Mouse (Mus musculus) limb, embryonic 15.5 days (tissue): ENCODE measurements around the gene Rhox2a. TPM values are rescaled to one million over a fixed set of nuclear protein-coding genes. Genes with fewer than 3 reads are reported as not detected.
"Not testable (repeated sequence)": the region's sequence is repeated elsewhere in the genome, so short reads cannot be mapped to it uniquely, and the experiment has no call there.

Experiments
- ATAC-seq: fragments of 200-750 bp; cut with Nextera tagmentation; 2 replicates; pipeline ENCODE4 v1.8.0; 2017; ENCODE audit warnings: low read depth, moderate TSS enrichment; ENCODE audit not compliant: insufficient number of reproducible peaks, low FRiP score, low TSS enrichment
- H3K27ac ChIP-seq: fragments of 300-500 bp; sonication (generic); 2 replicates; pipeline ENCODE4 v1.5.1; 2015; ENCODE audit warnings: moderate library complexity, mild to moderate bottlenecking, inconsistent platforms
- H3K27me3 ChIP-seq: fragments of 300-500 bp; sonication (generic); 2 replicates; pipeline ENCODE4 v1.6.1; 2015; ENCODE audit warnings: inconsistent platforms
- H3K36me3 ChIP-seq: fragments of 300-500 bp; sonication (generic); 2 replicates; pipeline ENCODE4 v1.6.1; 2015; ENCODE audit warnings: inconsistent platforms
- H3K4me1 ChIP-seq: fragments of 300-500 bp; sonication (generic); 2 replicates; pipeline ENCODE4 v1.6.1; 2015; ENCODE audit warnings: inconsistent platforms
- H3K4me2 ChIP-seq: fragments of 300-500 bp; sonication (generic); 2 replicates; pipeline ENCODE4 v1.6.1; 2015; ENCODE audit warnings: mild to moderate bottlenecking, inconsistent platforms
- H3K4me3 ChIP-seq: fragments of 300-500 bp; sonication (generic); 2 replicates; pipeline ENCODE4 v1.5.1; 2015; ENCODE audit warnings: mild to moderate bottlenecking, inconsistent platforms
- H3K9ac ChIP-seq: fragments of 300-500 bp; sonication (generic); 2 replicates; pipeline ENCODE4 v1.6.1; 2015; ENCODE audit warnings: inconsistent platforms
- H3K9me3 ChIP-seq: fragments of 300-500 bp; sonication (generic); 2 replicates; pipeline ENCODE4 v1.6.1; 2016; ENCODE audit warnings: inconsistent platforms
- WGBS: fragments of 180-500 bp; shearing (Covaris S2); methylation state at CpG from one replicate; pipeline ENCODE4 v1.1.7; 2015; 5-methylcytosine and 5-hydroxymethylcytosine counted together
- polyA plus RNA-seq: library from polyadenylated mRNA; unstranded; fragments of >200 nt; fragmentation: Nextera tagmentation; extraction: Ambion mirVana; gene quantifications from 2 replicates; pipeline ENCODE4 v1.2.1, GENCODE M21; 2015

Rhox2a gene
- polyA plus RNA-seq: not detected in 2 replicates

DNA sequence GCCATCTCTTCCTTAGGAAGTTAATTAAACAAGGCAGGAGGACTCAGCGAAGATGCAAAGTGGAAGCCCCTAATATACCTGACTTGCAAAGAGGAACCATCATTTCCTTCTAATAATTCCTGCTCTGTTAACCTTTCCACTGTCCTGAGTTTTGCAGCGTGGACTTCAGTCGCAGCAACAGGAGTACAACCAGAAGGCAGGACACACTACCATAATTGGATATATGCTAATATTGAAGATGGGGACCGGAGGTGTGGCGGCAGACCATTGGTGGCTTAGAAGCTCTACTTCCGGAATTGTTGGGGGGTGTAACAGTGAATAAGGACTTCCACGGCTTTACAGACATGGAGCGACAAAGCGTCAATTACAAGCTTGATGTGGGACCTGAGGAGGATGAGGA lies at the start of gene Rhox2a:
Gene Rhox2a, plus strand, starts transcription at position 301 of the 400 bp plus-strand sequence.
- H3K4me2 ChIP-seq, H3K9ac ChIP-seq, H3K4me3 ChIP-seq, ATAC-seq, H3K27ac ChIP-seq, H3K4me1 ChIP-seq, H3K27me3 ChIP-seq, H3K36me3 ChIP-seq, H3K9me3 ChIP-seq: not testable (repeated sequence)
- WGBS: 92% methylated on average over 2 of the region's 9 CpGs

DNA sequence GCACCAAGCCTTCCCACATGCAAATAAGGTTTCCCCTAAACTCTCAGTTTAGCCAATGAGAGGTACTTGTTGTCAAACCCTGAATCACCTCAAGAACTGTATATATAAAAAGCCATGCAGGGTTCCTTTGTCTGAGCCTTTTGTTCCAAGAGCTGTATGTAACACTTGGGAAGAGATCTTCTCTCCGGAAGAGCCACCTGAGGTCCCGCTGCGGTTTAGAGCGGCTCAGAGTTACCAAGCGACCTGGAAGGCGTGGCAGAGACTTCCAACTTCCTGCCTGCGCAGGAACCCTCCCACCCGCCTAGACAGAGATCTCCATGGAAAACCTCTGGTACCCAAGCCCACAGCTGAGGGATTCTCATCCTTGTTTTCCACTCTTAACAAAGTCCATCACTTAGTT lies 46.1 kb upstream of the Rhox2a start:
- no peaks in the 10 kb centered on the region for H3K36me3 ChIP-seq
- 69% methylated on average over 8 of the region's 8 CpGs for WGBS

DNA sequence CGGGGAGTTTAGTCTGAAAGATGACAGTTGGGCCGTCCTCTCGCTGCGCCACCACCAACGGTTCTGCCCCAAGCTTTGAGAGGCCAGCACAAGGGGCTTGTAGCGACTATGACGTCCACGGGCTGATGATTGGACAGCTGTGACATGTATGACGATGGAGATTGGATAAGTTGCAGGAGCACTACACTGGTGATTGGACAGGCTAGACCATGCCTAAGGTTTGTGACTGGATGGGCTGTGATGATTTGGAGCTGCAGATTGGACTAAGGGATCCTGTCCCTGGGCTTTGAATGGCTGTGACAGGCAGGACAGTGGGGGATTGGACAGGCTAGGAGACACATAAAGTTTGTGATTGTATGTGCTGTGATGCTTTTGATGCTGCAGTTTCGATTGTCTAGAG lies 33.8 kb upstream of the Rhox2a start, which contains the start of gene Gm9:
Gene Gm9, minus strand, starts transcription at position 101 of the 400 bp plus-strand sequence.
- Histone ChIP-seq H3K9me3 (no peaks in the 10 kb centered on the region), H3K36me3 (no peaks in the 10 kb centered on the region), H3K4me3 (no peak within 1 kb of the TSS), H3K9ac (no peak within 1 kb of the TSS), H3K4me2 (no peak within 1 kb of the TSS), H3K27me3 (no peaks in the 10 kb centered on the region), H3K27ac (no peak within 1 kb of the TSS), H3K4me1 (no peaks in the 10 kb centered on the region)
- ATAC-seq: no peak
- WGBS: 88% methylated on average over 10 of the region's 10 CpGs

More for the DNA sequence above, 46.1 kb upstream of the Rhox2a start:
- H3K4me1 ChIP-seq: no peaks in the 10 kb centered on the region
- H3K27me3 ChIP-seq: no peaks in the 10 kb centered on the region
- ATAC-seq: no peak
- H3K9me3 ChIP-seq: no peaks in the 10 kb centered on the region
- no peak overlapping the region for H3K27ac ChIP-seq
- no peak overlapping the region for H3K4me3 ChIP-seq
- no peak overlapping the region for H3K9ac ChIP-seq
- H3K4me2 ChIP-seq: no peak overlapping the region

DNA sequence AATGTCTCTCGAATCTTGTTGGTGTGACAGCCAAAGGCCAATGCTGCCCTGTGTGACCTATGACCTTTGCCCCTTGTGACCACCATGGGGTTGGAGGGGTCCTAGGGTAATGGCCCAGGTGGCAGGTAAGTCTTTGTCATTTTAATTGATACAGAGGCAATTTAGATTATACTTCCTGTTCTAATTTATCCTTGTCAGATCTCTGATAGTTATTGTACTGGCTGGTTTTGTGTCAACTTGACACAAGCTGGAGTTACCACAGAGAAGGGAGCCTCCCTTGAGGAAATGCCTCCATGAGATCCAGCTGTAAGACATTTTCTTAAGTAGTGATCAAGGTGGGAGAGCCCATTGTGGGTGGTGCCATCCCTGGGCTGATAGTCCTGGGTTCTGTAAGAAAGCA lies 22.6 kb upstream of the Rhox2a start, which contains the start of gene Rhox1:
Gene Rhox1, minus strand, starts transcription at position 101 of the 400 bp plus-strand sequence.
- not testable (repeated sequence) for H3K4me1 ChIP-seq, H3K4me2 ChIP-seq, H3K27ac ChIP-seq, H3K9me3 ChIP-seq, H3K9ac ChIP-seq, H3K4me3 ChIP-seq, H3K36me3 ChIP-seq, H3K27me3 ChIP-seq, ATAC-seq
- 58% methylated on average over 1 of the region's 1 CpGs for WGBS

DNA sequence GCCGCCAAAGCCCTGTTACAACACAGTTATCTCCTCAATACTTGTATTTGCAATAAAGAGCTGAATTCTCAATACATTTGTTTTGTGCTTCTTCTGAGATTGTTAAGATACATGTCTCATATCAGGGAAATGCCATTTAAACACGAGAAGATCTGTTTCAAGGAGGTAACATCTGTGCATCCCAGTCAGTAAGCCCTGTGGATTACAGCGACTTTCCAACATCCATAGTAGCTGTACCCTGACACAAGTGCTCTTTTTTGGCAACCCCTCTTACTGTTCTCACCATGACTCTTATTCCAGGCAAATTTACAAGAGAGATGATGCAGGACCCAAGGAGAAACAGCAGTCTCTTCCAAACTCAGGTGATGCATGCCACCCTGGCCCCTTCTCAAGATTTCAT lies 4.8 kb downstream of the Rhox2a start, which contains the start of gene Rhox3a:
Gene Rhox3a, plus strand, starts transcription at position 301 of the 400 bp plus-strand sequence.
- not testable (repeated sequence) for H3K9ac ChIP-seq, ATAC-seq, H3K36me3 ChIP-seq, H3K4me2 ChIP-seq, H3K9me3 ChIP-seq, H3K27me3 ChIP-seq, H3K27ac ChIP-seq, H3K4me3 ChIP-seq, H3K4me1 ChIP-seq
- WGBS: 93% methylated on average over 1 of the region's 3 CpGs

DNA sequence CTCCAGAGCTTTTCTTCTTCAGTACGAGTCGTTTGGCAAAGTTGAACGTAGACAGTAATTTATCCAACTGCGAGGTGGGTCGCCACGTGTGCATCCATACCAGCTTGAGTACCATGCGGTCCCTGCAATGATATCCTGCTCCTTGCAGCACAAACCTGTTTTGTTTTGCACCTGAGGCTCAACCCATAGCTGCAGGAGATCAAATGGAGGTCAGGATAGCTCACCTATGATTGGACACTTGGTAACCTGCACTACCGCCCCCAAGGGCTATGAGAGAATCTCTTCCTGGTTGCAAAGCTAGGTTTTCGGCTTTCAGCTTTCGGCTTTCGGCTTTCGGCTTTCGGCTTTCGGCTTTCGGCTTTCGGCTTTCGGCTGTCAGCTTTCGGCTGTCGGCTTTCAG lies 20.3 kb downstream of the Rhox2a start, which contains the start of gene Rhox4a:
Gene Rhox4a, plus strand, starts transcription at position 301 of the 400 bp plus-strand sequence.
- not testable (repeated sequence) for H3K9me3 ChIP-seq, H3K27ac ChIP-seq, ATAC-seq, H3K4me1 ChIP-seq, H3K27me3 ChIP-seq, H3K4me2 ChIP-seq, H3K4me3 ChIP-seq, H3K9ac ChIP-seq, H3K36me3 ChIP-seq
- WGBS: 95% methylated on average over 11 of the region's 19 CpGs

Other genes starting within 250 kb of the Rhox2a start
- not detected in 2 replicates for gene Sowahd, start 196.1 kb upstream of the Rhox2a start, polyA plus RNA-seq
- gene Rpl39, start 159.6 kb upstream of the Rhox2a start, polyA plus RNA-seq: 405 and 591 TPM in 2 replicates
- 14.9 and 15.0 TPM in 2 replicates for gene Upf3b, start 134.7 kb upstream of the Rhox2a start, polyA plus RNA-seq
- gene Nkap, start 118.2 kb upstream of the Rhox2a start, polyA plus RNA-seq: 13.8 and 14.4 TPM in 2 replicates
- not detected in 2 replicates for gene Akap14, start 76.1 kb upstream of the Rhox2a start, polyA plus RNA-seq
- 385 and 433 TPM in 2 replicates for gene Ndufa1, start 53.8 kb upstream of the Rhox2a start, polyA plus RNA-seq
- 12.5 and 12.6 TPM in 2 replicates for gene Rnf113a1, start 53.7 kb upstream of the Rhox2a start, polyA plus RNA-seq
- not detected in 2 replicates for gene Gm9, start 33.9 kb upstream of the Rhox2a start, polyA plus RNA-seq
- gene Rhox1, start 22.7 kb upstream of the Rhox2a start, polyA plus RNA-seq: not detected in 2 replicates
- gene Rhox3a, start 4.9 kb downstream of the Rhox2a start, polyA plus RNA-seq: not detected in 2 replicates
- not detected in 2 replicates for gene Rhox4a, start 20.4 kb downstream of the Rhox2a start, polyA plus RNA-seq
- gene Rhox3a2, start 135.1 kb downstream of the Rhox2a start, polyA plus RNA-seq: not detected in 2 replicates
- gene Rhox4a2, start 145.9 kb downstream of the Rhox2a start, polyA plus RNA-seq: 0.36 and 0.70 TPM in 2 replicates
- gene Rhox2b, start 167.1 kb downstream of the Rhox2a start, polyA plus RNA-seq: not detected in 2 replicates
- 0.26 and 0.65 TPM in 2 replicates for gene Rhox4b, start 187.5 kb downstream of the Rhox2a start, polyA plus RNA-seq
- not detected in 2 replicates for gene Rhox2c, start 208.7 kb downstream of the Rhox2a start, polyA plus RNA-seq
- gene Rhox3c, start 213.6 kb downstream of the Rhox2a start, polyA plus RNA-seq: not detected in 2 replicates
- not detected in 2 replicates for gene Rhox4c, start 235.4 kb downstream of the Rhox2a start, polyA plus RNA-seq
- gene Rhox2d, start 248.5 kb downstream of the Rhox2a start, polyA plus RNA-seq: not detected in 2 replicates